Mouse (Mus musculus): ENCODE measurements around the gene Asb17.
"Not testable (repeated sequence)": the region's sequence is repeated elsewhere in the genome, so short reads cannot be mapped to it uniquely, and the experiment has no call there.

The Asb17 gene

DNA sequence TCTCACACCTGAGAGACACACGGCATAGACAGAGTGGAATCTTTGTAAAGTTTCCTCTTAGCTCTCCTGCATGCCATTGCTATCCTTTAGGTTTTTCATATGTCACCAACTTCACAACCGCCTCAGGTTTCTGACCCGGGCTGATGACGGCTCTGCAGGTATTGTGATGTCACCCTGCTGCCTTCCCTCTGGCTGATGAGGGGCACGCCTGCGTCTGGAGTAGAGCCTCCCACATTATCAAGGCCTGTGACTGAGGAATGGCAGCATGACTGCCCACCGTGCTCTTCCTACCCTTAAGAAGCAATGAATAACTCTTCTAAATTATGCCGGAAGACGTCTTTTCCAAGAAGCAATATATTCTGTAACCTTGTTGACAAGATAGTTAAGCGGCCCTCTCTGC, at the start of gene Asb17:
Asb17 (plus strand) TSS at position 180 of the 400 bp plus-strand sequence.
- in situ Hi-C loops (cut with MboI, MseI): no loop called here

GRCm38 (mm10) chr3:153797574-153797973, 46.4 kb upstream of the Asb17 start:
- in situ Hi-C loops (cut with MboI, MseI): no loop called here

GRCm38 (mm10) chr3:153799603-153800002, 44.4 kb upstream of the Asb17 start:
- in situ Hi-C loops (cut with MboI, MseI): loop anchor here in 1 of 2 experiments (5.0 kb wide), 1 partner anchor 72 kb away; the partner anchor contains the start of gene St6galnac3

GRCm38 (mm10) chr3:153800690-153801089, 43.3 kb upstream of the Asb17 start:
- in situ Hi-C loops (cut with MboI, MseI): loop anchor here in 1 of 2 experiments (5.0 kb wide), 1 partner anchor 73 kb away; the partner anchor contains the start of gene St6galnac3

DNA sequence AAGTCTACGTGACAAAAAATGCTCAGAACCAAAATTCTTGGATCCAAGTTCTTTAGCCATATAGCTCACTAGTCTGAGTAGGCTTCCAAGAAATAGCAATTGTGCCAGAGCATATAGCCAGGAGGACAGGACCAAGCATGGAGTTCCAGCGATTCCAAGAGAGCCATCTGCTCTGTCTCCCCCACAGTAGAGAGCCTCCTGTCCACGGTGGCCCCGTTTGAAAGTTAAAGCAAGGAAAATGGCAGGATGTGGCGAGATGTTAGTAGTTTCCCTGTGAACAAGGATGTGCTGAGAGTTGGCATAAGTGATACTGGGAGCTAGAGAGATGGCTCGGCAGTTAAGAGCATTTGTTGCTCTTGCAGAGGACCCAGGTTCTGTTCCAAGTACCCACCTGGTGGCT, 42.5 kb upstream of the Asb17 start:
- in situ Hi-C loops (cut with MboI, MseI): loop anchor here in 1 of 2 experiments (5.0 kb wide), 1 partner anchor 74 kb away; the partner anchor contains the start of gene St6galnac3

DNA sequence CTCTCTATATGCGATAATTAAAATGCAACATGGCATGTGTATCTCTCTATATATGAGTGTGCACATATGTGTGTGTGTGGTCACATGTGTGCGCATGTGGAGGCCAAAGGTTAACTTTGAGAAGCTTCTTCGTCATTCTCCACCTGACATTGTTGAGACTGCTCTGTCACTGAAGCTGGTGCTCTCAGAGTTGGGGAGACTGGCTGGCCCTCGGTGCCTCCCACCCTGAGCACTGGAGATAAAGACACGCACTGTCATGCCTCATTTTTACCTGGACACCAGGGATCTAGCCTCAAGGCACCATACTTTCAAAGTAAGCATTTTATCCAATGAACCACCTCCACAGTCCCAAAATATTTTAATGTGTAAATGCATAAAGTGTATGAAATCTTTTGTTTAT, 41.4 kb upstream of the Asb17 start:
- in situ Hi-C loops (cut with MboI, MseI): loop anchor here in 1 of 2 experiments (5.0 kb wide), 1 partner anchor 75 kb away; the partner anchor contains the start of gene St6galnac3

DNA sequence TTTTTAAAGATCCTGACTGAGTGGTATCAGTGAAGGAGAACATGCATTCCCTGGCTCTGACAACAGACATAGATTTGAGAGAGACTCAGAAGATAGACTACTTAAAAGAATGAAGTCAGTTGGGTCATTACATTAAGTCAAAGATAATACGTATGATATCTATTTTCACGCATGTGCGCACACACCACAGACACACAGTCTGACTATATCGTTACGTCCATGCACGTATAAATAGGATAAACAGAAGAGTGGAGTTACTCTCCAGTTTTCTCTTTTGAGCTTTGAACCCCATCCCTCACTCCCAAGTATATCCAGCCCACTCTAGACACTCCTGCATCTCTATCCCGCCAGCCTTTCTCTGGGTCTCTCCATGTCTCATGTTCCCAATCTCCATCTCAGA, 40.0 kb upstream of the Asb17 start:
- in situ Hi-C loops (cut with MboI, MseI): loop anchor here in 1 of 2 experiments (5.0 kb wide), 1 partner anchor 77 kb away; the partner anchor contains the start of gene St6galnac3

GRCm38 (mm10) chr3:153806077-153806772, 37.8 kb upstream of the Asb17 start:
- in situ Hi-C loops (cut with MboI, MseI): loop anchor here in 1 of 2 experiments (5.0 kb wide), 1 partner anchor 699 kb away; no protein-coding TSS in a partner anchor

DNA sequence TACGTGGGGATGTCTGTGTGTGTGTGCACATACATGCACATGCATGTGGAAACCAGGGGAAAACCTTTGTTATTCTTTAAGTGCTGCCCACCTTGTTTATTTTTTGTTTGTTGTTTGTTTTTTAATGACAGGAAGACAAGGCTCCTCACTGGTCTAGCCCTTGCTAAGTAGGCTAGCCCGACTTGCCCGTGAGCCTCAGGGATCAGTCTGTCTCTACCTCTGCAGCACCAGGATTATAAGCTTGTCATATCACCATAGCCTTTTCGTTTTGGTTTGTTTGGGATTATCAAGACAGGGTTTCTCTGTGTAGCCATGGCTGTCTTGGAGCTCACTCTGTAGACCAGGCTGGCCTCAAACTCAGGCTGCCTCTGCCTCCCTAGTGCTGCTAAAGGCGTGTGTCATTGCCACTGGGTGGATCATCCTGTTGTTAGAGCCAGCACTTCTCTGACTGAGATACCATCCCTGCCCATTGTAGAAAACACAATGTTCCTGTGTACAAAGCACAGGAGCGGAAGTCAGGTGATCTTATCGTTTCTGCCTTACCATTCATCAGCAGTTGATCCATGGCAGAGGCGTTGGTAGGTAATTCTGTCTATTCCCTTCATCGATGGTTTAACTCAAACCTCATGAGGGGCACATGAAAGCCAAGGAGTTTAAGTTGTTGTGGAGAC, 37.1 kb upstream of the Asb17 start:
- in situ Hi-C loops (cut with MboI, MseI): loop anchor here in 1 of 2 experiments (5.0 kb wide), 1 partner anchor 700 kb away; no protein-coding TSS in a partner anchor

DNA sequence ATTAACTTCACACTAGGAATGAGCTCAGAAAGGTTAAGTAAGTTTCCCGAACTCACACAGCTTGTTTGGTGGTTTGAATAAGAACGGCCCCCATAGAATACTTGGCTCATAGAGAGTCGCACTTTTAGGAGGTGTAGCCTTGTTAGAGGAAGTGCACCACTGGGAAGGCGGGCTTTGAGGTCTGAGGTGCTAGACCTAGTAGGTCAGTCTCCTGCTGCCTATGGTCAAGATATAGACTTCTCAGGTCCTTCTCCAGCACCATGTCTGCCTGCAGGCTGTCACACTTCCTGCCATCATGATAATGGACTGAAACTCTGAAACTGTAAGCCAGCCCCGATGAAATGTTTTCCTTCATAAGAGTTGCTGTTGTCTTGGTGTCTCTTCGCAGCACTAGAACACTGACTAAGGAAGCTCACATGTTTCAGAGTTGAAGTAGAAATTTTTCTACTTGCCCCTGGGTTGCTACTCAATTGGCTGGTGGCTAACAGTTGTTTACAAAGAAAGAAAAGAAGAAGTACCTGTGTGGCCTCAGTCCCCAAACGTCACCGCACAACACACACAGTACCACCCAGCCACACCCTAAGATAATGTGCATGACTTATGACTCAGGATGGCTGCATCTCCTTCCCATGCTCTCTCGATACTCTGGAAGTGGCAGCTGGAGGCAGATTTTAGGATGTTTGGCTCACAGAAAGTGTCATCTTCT, 36.4 kb upstream of the Asb17 start:
- in situ Hi-C loops (cut with MboI, MseI): loop anchor here in 1 of 2 experiments (5.0 kb wide), 1 partner anchor 700 kb away; no protein-coding TSS in a partner anchor

DNA sequence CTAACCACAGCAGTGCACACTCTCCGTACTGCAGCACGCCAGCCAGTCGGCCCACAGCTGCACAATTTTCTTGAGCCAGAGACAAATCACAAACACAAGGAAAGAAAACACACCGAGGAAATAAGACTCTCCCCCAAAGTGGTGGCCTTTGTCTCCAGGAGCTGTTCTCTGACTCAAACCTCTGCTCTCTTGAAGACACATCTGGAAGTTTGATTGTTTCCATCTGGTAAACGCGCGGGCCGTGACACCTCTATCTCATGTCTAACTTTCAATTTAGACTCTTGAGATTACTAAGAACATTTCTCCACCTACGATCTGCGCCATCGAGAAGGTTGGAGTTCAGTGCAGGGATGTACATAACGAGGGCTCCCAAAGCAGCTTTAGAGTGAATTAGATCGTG, 35.6 kb upstream of the Asb17 start:
- in situ Hi-C loops (cut with MboI, MseI): loop anchor here in 1 of 2 experiments (5.0 kb wide), 1 partner anchor 701 kb away; no protein-coding TSS in a partner anchor

DNA sequence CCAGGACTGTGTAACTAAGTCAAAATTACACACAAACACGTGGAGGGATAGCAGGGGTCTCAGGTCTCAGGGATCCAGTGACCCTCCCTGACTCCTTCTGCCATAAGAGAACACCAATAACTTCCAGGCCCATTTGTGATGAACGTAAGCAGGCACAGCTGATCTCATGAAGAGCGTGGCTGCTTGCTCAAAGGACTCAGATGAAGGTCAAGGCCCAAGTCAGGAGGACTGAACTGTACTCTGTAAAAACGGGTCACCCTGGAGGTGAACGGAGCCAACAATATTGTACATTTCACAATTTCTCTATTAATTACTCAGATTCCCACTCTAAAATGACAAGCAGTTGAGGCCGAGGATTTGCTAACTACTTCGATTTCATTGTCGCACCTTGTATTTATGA, 30.0 kb upstream of the Asb17 start:
- in situ Hi-C loops (cut with MboI, MseI): no loop called here

DNA sequence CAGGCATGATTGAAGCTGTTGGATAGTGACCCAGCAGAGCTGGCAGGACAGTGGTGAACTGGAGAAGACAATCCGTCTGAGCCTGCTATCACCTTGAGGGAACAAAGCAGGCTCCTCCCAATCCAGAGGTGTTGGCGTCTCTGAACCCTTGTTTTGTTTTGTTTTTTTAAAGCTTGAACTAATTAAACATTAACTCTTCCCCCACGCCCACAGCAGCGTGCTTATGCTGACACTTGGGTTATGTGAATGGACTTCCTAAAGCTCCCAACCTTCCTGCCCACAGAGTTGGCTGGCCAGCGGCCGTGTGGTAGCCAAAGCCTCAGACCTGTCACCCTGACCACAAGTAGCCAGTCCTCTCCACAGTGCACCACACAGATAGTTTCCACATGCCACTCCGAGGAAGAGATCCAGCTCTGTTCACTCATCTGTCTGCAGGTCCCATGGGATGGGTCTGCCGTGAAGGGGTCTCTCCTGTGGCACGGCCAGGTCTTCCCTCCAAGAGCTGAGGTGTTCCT, 26.6 kb upstream of the Asb17 start:
- in situ Hi-C loops (cut with MboI, MseI): no loop called here

DNA sequence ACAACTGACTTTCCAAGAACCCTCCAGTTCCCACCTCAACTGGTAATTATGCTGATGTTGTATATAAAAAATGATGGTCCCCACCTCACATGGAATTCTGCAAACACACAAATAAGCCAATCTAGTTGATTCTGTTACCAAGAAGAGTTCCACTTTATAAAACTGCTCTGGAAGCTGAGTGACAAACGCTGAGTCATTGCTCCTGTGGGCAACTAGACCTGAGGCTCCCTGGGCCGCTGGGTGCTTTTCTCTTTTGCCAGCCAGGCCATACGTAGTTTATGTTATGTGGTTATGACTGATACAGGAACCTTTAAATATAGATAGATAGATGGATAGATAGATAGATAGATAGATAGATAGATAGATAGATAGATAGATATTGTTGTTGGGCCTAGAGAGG, 25.3 kb upstream of the Asb17 start:
- in situ Hi-C loops (cut with MboI, MseI): no loop called here

- in situ Hi-C loops (cut with MboI, MseI): no loop called here
Measured at GRCm38 (mm10) chr3:153819438-153819837, 24.6 kb upstream of the Asb17 start.

DNA sequence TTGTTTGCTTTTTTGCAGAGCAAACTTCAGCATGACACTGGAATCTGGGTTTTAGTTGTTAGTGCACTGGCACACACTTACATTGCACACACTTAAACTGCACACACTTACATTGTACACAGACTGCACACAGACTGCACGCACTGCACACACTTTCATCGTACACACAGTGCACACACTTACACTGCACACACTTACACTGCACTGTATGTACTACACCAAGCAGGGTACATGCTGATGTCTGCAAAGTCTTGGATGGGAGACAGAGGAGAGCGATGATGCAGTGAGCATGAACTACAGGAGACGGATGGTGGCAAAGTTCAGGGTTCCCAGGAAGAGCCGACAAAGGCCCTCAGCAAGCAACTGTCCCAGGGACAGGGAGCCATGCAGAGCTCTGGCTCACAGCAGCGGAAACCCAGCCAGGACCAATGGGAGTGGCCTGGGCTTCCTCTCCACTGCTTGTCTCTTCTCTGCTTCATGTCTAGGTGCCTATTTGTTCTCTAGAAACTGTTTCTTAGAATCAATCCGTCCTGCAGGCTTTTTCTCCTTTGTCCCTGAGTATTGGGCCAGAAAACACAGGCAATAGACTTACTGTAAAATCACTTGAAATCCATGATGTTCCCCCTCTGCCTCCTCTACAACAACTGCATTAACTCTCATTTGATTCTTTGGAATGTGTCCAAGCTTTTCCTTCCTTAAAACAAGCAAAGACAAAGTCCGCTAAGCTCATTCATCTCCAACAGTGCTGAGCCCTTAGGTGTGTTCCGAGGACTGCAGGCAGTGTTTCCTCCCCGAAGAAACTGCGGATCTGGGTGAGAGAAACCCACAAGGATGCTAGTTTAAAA, 20.1 kb upstream of the Asb17 start:
- in situ Hi-C loops (cut with MboI, MseI): no loop called here

DNA sequence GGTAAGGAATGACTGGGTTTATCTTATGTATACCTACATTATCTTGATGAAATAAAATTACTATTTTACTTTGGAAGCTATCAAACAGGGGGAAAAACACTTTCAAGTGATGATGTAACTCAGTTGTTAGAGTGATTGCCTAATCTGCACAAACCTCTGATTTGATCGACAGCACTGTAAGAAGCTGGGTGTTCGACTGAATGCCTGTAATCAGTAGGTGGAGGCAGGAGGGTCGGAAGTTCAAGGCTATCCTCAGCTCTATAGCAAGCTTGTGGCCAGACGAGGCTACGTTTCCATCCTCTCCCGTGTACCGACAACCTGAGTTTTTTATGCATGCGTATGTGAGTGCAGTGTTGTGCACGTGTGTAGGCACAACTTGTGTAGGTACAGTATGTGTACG, 18.8 kb upstream of the Asb17 start:
- in situ Hi-C loops (cut with MboI, MseI): no loop called here

GRCm38 (mm10) chr3:153826616-153827015, 17.4 kb upstream of the Asb17 start:
- in situ Hi-C loops (cut with MboI, MseI): no loop called here

GRCm38 (mm10) chr3:153829788-153830187, 14.2 kb upstream of the Asb17 start:
- in situ Hi-C loops (cut with MboI, MseI): not testable (repeated sequence)

DNA sequence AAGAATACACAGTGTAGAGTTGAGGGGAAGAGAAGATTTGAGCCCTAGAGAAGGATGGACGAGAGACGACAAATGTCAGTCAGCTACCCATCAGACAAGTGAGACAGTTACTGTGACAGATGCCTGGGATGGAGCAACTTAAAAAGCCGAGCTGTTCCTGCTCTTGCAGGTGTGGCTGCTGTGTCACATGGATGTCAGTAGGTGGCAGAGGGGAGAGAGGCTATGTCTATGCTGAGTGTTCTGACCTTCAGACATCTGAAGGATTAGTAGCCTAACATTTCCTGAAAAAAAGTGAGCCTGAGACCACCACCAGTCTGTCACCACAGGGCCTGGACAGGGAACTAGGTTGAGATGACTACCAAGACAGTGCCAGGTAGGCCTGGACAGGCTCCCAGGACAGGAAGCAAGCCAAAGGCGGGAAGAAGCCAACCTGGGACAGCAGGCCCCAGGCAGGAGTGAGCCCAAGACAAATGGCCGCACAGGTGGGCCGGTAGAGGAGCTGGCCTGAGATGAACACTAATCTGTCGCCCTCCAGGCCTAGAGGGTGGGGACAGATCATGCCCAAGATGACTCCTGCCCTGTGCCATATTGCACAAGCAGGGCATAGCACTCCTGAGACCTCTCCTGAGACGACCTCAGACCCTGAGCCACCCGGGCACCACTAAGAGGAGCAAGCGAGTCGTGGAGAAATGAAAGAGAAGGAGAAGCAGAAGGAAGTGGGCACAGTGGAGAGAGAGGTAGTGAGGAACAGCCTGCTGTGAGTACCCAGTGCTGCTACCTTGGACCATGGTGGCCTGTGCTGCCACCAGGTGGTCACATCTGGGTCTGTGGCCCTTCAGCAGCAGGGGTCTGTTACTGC, 12.8 kb upstream of the Asb17 start:
- in situ Hi-C loops (cut with MboI, MseI): no loop called here

Measured in T-helper 17 cell (primary cell).